Mouse (Mus musculus) Muller cell, postnatal 12 days (primary cell): Measurements from ENCODE around the gene Arhgap9.

ENCODE experiments used
- DNase-seq: peaks from one replicate; pipeline ENCODE4 v3.0.0-alpha.2; 2015; ENCODE audit errors: inconsistent ontology term

Arhgap9 gene

GRCm38 (mm10) chr10:127343029-127343428 lies 21.3 kb downstream of the Arhgap9 start:
- DNase-seq = no peak

- DNase-seq = no peak
Observed at GRCm38 (mm10) chr10:127346173-127346572, 24.4 kb downstream of the Arhgap9 start.

GRCm38 (mm10) chr10:127348957-127349356 lies 27.2 kb downstream of the Arhgap9 start:
- DNase-seq = no peak

GRCm38 (mm10) chr10:127349810-127350209 lies 28.0 kb downstream of the Arhgap9 start:
- no peak for DNase-seq

GRCm38 (mm10) chr10:127350594-127351284 lies 29.0 kb downstream of the Arhgap9 start:
- DNase-seq = peak; percentile 48

- no peak for DNase-seq
Observed at GRCm38 (mm10) chr10:127351285-127351595, 29.5 kb downstream of the Arhgap9 start.

- DNase-seq = no peak
Observed at GRCm38 (mm10) chr10:127351719-127352118, 30.0 kb downstream of the Arhgap9 start.

GRCm38 (mm10) chr10:127352187-127352586 lies 30.4 kb downstream of the Arhgap9 start:
- no peak for DNase-seq

- no peak for DNase-seq
Observed at GRCm38 (mm10) chr10:127352766-127353165, 31.0 kb downstream of the Arhgap9 start.

- DNase-seq = no peak
Observed at GRCm38 (mm10) chr10:127353909-127354895, 32.4 kb downstream of the Arhgap9 start, which contains the start of gene Inhbe. TSS of gene Inhbe (minus strand) at chr10:127354411.

GRCm38 (mm10) chr10:127355336-127355735 lies 33.6 kb downstream of the Arhgap9 start:
- no peak for DNase-seq

- DNase-seq = no peak
Observed at GRCm38 (mm10) chr10:127360714-127361113, 39.0 kb downstream of the Arhgap9 start.

GRCm38 (mm10) chr10:127367116-127367515 lies 45.4 kb downstream of the Arhgap9 start:
- DNase-seq = no peak

GRCm38 (mm10) chr10:127368273-127368672 lies 46.5 kb downstream of the Arhgap9 start:
- DNase-seq = no peak

- DNase-seq = no peak
Observed at GRCm38 (mm10) chr10:127369834-127370820, 48.4 kb downstream of the Arhgap9 start, which contains the start of gene Inhbc. TSS of gene Inhbc (minus strand) at chr10:127370431.

GRCm38 (mm10) chr10:127371023-127371422 lies 49.3 kb downstream of the Arhgap9 start:
- no peak for DNase-seq

GRCm38 (mm10) chr10:127377700-127378099 lies 55.9 kb downstream of the Arhgap9 start:
- DNase-seq = no peak
